ENCODE assay signal across 21 mouse cellular contexts in the genomic region with DNA sequence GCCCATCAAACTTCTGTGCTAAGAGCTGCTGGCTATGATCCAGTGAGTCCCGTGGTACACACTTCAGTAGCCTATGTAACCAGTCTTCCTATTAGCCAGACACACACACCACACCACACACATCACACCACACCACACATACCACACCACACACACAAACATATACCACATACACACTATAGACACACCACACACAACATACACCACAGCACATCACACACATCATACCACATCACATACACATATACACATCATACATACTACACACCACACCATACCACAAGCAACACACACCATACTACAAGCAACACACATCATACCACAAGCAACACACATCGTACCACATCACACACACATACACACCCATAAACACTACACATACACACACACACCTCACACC.
"Had no signal": no experiment of that assay in that cellular context is flagged by ENCODE, and none has a peak within 500 bp of the region (broad histone marks: within the 10 kb centered on the region; RNA-seq: fewer than 3 reads in every experiment).

No protein-coding gene starts in this region.

- ATAC-seq: intestine, postnatal 0 days; liver, postnatal 0 days; midbrain, embryonic 13.5 days; midbrain, embryonic 16.5 days had no signal

- H3K9me3 ChIP-seq: limb, embryonic 12.5 days; limb, embryonic 15.5 days; lung, embryonic 15.5 days; midbrain, embryonic 10.5 days; midbrain, embryonic 13.5 days; neural tube, embryonic 13.5 days had no signal

- H3K27me3 ChIP-seq: limb, embryonic 12.5 days; limb, embryonic 15.5 days; lung, embryonic 15.5 days; midbrain, embryonic 13.5 days; neural tube, embryonic 13.5 days had no signal

- H3K36me3 ChIP-seq: limb, embryonic 12.5 days; limb, embryonic 15.5 days; lung, embryonic 15.5 days; midbrain, embryonic 10.5 days; midbrain, embryonic 13.5 days; neural tube, embryonic 13.5 days had no signal

- H3K9ac ChIP-seq: limb, embryonic 12.5 days; limb, embryonic 15.5 days; liver, embryonic 14.5 days; liver, postnatal 0 days; lung, embryonic 15.5 days; midbrain, embryonic 13.5 days; neural tube, embryonic 13.5 days had no signal

- H3K4me3 ChIP-seq: limb, embryonic 12.5 days; limb, embryonic 15.5 days; lung, embryonic 15.5 days; midbrain, embryonic 10.5 days; midbrain, embryonic 13.5 days; myocyte; neural tube, embryonic 13.5 days had no signal

- H3K27ac ChIP-seq: kidney, postnatal 0 days; limb, embryonic 12.5 days; limb, embryonic 15.5 days; liver, embryonic 14.5 days; lung, embryonic 15.5 days; midbrain, embryonic 10.5 days; midbrain, embryonic 13.5 days; neural tube, embryonic 13.5 days had no signal

- H3K4me1 ChIP-seq: lung, embryonic 15.5 days; midbrain, embryonic 10.5 days; midbrain, embryonic 13.5 days; neural tube, embryonic 13.5 days had no signal

- H3K4me2 ChIP-seq: limb, embryonic 12.5 days; limb, embryonic 15.5 days; liver, embryonic 11.5 days; lung, embryonic 15.5 days; midbrain, embryonic 13.5 days; neural tube, embryonic 13.5 days had no signal

- DNase-seq: kidney, adult 2 months; kidney, postnatal 25 days; left cerebral cortex, postnatal 4 days; liver, postnatal 0 days; lung, postnatal 10 days; lung, postnatal 4 days; right cerebral cortex, postnatal 25 days; spleen, adult 18-20 months; thymus, postnatal 25 days had no signal
